Mouse (Mus musculus) ovary, adult 18-20 months (tissue): Measurements from ENCODE around the gene Cap2.

ENCODE experiments used
- DNase-seq: peaks from one replicate; pipeline ENCODE4 v3.0.0; 2022; ENCODE audit warnings: low spot score, mixed read lengths

Cap2 gene

DNA sequence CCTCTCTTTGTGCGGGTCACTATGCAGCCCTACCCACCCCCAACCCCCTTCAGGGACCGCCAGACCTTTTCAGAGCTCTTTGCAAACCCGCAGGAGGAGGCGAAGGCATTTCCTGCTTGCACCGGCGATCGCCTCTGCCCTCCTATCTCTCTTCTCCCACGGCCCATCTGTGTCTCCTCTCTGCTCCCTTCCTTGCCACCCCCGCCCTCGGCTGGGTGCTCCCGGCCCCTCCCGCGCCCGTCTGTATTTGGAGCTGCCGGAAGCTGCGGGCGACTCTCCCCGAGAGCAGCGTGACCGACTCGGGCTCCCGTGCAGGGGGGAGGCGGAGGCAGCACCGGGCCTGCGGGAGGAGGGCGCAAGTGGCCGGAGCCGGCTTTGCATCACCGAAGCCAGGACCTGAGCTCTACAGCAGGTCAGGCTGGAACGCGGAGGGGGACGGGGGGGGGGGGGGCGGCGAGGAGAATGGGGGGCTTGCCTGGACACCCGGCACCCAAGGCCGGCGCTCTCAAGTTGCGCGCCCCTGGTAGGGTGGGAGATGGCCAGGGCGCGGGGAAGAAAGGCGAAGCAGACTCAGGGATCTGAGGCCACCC is at the start of gene Cap2:
Cap2 (plus strand) TSS at position 49 of the 590 bp plus-strand sequence.
- DNase-seq, result peak; percentile 61

DNA sequence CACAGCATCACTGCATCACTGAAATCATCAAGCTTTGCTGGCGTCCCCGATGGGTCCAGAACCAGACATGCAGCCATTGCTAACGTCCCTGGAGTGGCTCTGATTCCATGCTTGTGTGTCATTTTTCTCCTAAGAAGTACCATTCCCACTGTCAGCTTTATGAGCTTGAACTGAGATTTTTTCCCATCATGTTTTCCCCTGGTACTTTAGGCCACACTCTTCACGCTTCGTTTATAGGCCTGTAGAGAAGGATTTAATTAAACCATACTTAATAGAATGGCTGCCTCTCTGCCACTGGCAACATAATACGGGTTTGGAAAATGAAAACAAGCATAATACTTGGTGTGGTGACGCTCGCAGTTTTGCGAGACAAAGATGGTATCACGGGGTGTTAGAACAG is 42.1 kb upstream of the Cap2 start:
- DNase-seq, result no peak

DNA sequence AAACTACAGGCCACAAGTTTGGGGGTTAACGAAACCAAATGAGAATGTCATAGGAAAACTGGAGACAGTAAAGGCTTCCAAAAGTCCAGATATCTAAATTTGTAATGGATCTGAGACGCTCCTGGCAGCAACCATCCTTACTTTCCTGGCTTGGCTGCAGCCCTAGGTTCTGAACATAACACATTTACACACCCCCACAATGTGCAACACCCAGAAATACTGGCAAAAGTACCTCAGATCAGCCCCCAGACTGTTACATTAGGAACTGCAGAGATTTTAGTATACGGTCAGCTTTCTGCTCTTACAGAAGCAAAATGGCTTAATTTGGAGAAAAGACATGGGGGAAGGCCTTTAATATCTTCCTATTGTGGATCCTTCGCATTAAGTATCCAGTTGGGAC is 39.4 kb upstream of the Cap2 start:
- DNase-seq, result no peak

DNA sequence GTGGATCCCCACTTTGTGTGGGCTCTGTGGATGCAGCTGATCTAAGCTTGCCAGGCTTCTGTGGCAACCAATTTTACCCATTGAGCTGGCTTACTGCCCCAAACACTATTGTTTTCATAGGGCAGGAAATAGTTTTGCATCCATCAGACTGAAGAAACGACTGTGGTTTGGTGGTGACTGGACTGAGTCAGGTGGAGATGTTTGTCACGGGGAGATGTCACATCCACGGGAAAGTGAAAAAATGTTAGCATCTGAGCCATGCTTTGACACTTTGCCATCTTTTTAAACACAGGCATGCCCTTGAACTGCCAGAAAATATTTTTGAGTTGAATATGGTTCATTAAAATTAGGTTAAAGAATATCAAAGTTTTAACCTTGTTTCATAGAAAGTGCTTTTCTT is 37.9 kb upstream of the Cap2 start:
- DNase-seq, result no peak

DNA sequence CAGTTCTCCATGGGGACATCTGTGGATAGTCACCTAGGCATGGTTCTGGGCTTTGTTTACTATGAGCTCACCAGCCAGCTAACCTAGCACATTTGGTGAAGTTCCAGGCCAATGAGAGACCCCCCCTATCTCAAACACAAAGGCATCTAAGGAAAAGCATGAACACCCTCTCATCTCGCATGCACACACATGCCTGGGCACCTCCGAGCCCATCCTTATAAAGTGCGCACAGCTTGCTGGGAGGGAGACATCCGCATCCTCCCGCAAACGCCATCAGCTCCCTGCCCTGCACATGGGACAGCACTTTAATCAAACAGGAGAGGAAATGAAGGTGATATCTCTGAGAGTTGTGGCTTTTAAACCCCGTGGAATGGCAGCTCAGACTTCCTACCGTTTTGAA is 33.4 kb upstream of the Cap2 start:
- no peak for DNase-seq

DNA sequence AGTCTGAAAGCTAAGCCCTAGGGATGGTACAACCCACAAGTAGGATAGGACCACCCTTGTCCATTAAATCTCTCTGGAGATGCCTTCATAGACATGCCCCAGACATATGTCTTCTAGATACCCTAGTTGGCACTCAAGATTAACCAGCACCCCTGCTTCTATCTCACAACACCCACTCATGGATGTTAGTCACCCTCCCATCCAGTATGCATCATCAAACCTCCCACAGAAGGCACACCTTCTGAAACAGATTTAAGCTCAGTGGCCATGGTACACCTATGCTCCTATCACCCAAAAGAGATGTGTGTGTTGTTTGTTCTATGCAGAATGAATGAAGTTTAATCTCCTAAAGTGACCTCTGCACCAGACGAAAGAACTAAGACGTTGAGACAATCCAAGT is 32.1 kb upstream of the Cap2 start:
- no peak for DNase-seq

DNA sequence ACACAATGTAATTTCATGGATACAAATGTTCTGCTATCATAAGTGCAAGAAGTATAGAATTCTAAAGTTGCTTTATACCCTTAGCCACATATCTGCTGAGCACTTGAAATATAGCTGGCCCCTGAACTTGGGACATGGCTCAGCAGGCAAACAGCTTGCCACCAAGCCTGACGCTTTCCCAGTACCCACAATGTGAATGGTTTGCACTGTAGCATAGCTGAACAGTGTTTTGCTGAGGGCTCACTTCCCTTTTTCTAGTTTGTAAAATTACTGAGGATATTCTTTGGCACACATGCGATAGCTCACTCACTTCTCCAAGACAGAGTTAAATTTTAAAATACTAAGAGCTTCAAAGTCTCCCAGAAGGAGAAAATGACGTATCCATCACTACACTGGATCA is 20.4 kb upstream of the Cap2 start:
- DNase-seq, result no peak

DNA sequence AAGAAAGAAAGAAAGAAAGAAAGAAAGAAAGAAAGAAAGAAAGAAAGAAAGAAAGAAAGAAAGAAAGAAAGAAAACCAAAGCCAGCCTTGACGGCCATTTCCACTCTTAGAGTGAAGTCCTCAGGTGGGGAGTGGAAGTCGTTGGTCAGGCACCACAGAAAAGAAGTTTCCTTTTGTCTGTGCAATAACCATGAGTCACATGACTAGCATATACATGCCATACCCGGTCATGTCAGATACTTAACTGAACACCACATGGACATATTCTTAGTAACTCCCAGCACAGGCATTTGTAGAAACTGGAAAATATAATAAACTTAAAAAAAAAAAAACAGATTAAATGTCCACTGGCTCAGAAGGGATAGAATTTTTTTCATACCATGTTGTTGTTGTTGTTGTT is 16.0 kb upstream of the Cap2 start:
- no peak for DNase-seq

DNA sequence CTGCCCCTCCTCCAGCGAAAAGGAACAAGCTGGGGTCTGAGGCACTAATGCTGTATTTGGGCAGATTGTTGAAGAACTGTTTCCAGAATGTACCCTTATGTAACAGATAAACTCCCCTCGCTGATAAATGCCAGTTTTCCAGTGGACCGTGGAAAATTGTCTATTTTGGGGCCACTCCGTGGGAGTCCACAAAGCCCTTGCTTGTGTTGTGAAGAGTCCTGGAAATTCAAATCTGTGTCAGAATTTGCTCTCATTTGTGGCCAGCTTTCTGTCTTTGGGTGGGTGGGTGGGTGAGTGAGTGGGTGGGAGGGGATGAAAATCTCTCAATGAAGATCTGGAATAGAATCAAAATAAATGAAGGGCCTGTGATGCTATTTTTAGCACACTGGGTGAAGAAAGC is 13.5 kb upstream of the Cap2 start:
- no peak for DNase-seq

DNA sequence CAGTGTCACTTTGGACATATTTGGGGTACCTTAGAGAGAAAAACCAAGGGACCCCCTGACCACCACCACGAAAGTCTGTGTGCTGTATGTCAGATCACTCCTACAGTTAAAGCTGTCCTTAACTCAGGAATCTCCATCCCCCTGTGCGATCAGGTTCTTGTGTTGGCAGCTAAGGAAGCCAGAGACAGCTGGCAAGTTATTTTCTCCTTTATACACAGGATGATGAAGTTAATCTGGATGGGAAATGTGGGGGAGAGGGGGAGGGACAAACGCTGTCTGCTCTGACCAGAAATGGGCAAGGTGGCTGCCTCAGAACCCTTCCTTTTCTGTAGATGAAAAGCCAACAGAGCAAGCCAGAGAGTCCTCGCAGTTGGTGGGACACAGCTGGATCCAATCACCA is 11.0 kb upstream of the Cap2 start:
- no peak for DNase-seq

DNA sequence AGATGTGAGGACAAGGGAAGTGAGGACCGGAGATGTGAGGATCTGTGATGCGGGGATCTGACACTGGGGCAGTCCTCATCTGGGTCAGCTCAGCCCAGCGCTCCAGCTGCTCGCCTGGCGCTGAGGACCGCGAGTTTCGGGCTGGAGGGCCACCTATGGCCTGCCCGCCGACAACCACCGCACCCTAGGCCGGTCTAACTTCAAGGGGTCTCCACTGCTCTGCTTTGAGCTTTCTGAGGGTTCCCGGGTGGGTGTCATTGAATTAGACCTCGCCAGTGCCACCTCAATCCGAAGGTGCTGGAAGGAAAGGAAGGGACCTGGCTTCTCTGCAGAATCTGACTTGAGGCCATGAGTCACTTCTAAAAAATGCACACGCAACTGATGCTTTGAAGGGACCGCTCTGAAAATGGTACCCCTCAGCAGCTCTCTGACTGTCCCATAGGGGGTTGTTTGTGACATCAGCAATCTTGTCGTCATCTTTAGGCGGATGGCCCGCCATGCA is 793 bp downstream of the Cap2 start:
- DNase-seq, result no peak

DNA sequence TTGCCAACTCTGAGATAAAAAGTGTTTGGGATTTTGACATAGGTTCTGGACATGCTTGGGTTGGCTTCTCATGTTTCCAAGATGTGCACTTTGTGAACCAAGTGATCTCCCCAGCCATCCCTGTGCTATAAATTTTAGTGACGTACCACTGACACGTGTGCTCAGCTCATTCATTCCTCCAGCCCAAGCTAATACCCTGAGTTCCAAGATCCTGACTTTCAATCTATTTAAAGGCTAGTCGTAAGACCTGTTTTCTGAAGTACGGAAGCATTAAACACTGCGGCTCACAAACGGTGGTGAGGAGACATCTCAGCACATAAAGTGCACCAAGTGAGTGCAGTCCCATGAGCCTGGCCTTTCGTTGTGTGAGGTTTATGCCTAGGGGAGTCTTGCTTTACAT is 6.3 kb downstream of the Cap2 start:
- no peak for DNase-seq

DNA sequence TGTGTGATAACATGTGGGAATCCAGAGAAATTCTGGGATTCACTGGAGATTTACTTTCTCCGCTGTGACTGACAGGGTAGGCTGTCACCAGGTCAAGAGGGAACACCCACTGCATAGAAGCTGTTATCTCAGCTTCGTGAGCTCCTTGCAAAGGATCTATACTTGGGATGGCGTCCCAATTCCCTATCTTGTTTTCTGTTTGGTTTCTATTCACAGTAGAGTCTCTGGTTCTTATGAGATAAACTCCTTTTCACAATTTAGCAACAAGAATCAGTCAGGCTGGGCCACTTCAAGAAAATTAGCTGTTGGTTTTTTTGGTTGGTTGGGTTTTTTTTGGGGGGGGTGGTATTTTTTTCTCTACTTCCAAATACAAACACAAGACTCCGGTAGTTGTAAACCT is 7.2 kb downstream of the Cap2 start:
- DNase-seq, result no peak

DNA sequence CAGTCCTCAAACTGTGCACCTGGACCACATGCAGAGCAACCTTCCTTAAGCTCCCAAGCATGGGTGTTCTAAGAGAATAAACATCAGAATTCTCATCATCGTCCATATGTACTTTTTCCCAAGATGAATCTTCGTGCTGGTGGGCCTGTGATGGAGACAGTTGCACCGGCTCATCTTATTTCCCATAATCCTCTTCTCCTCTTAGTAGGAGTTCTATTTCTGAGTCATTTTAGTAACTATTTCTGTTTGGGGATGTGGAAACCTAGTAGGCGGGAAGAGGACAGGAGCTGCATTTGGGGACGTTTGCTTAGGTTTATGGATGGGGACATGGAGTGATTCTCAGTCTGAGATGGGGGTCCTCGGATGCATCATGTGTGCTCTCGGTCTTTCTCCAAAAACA is 8.8 kb downstream of the Cap2 start:
- DNase-seq, result no peak

DNA sequence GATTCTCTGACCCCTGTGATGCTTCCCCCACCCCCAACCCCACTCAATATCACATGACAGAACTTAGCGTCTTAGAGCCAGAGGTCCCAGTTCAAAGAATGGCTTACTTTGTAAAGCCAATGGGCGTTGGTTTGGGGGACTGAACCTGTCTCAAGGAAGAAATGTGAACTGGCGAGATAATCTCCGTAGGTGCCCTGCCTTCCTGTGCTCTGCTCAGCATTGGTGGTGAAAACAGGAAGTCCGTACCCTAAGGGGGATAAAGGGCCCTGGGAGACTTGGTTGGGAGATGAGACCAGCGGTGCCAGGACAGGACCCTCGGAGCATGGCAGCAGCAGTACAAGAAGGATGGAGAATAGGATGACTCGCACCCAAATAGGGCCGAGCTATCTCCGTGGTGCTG is 12.8 kb downstream of the Cap2 start:
- DNase-seq, result no peak

DNA sequence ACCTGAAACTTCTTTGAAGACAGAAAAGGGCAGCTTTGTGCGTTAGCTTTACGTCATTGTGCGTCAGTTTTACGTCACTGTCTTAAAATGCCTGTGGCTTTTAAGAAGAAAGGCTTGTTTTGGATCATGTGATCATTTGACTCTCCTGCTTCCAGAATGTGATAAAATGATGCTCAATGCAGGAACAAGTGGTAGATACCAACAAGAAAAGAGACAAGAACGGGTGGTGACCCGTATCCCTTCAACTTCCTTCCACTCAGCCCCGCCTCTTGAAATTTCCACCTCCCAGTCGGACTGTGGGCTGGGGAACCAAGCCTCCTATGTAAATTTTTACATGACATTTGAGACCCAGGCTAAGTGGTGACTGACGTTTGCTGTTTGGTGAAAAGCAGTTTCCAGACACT is 13.5 kb downstream of the Cap2 start:
- DNase-seq, result no peak

DNA sequence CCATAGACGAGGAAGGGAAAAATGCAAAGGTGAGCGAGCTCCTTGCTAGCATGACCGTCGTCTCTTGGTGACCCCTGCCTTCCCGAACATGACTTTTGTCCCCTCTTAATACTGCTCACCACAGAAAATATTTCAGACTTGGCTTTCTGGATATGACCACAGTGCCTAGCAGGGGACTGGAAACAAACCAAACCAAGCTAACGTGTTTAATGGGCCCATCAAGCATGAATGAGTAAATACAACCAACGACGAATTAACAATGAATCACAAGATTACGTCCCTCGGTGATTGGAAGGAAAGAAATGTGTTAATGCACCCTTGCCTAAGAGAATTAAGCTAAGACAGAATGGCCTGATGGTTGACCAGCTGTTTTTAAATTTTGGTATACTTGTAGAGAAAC is 13.9 kb downstream of the Cap2 start:
- no peak for DNase-seq

DNA sequence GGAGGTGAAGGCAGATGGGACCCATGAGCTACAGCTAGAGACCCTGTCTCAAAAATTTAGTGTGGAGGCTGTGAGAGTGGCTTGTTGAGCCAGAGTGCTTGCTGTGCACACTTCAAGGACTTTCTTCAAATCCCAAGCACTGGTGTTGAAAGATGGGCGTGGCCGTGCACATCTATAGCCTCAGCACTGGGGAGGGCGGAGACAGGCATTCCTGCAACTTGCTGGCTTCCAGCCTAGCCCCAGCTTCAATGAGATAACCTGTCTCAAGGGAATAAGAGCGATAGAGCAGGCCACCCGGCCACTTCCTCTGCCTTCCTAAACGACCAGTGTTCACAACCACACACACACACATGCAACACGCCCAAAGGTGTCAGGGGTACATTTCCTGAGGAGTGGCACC is 14.5 kb downstream of the Cap2 start:
- no peak for DNase-seq

DNA sequence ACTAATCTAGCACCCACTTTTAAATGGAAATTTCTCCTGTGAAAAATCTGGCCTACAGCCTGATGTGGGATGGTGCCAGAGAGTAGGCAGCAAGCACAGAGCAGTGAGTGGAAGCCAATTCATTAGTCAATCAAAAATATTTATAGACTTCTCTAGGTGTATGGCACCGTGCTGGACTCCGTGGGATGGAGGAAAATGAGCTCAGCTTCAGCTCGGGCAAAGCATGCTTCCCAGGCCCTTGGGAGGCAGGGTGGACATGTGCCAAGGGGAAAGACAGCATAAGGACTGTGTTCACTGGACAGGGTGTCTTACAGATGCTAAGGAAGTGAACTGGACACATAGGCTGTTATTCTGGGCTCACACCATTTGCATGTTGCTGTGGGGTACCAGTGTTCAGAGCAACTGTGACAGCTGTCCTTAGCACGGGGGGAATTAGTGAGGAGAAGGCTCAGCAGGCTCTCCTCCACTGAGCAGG is 15.6 kb downstream of the Cap2 start:
- no peak for DNase-seq

DNA sequence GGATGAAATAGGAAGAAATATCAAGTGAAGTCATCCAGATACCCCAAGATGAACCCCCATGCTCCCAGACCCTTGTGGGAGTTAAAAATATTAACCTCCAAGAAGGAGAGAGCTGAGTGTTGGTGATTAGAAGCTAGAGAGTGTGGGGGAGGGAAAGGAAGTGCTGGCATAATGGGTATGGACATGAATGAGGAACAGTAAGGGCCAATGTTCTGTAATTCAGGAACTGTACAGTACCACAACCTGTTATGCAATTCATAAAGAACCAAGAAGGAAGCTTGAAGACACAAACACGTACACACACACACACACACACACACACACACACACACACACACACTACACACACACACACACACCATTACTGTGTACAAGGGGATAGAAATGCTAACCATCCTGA is 19.8 kb downstream of the Cap2 start:
- DNase-seq, result no peak

DNA sequence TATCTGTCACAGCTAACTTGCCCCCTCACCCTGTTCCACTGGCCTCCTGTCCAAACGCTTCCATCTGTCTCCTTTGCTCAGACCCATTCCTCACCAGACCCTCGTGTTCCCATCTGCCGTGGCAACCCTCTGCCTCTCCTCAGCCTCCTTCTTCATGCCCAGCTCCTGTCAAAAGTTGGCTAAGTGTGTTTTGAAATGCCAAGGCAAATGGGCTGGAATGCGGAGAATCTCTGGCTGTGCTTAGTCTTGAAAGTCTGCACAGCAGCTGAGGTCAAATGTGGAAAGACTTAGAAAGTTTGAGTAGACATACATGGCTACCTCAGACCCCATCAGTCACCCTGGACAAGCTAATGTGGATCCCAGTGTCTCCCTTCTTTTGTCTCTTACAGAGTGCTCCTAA is 21.1 kb downstream of the Cap2 start:
- DNase-seq, result no peak

DNA sequence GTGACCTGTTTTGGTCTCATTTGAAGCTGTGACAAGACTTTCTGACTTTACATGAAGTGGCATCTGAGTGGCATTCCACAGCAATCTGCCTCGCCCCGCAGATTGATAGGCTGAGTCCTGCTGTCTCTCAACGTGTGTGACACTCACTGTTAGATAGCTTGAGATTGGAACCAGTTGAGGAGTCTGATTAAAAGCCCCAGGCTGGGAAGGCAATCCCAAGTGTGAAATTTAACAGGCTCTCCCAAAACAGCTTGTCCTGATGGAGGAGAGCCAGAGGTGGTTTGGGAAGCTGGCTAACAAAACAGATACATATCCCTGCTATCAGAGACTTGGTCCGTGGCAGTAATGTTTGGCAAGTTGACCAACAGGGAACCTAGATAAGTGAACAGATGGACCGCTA is 21.6 kb downstream of the Cap2 start:
- no peak for DNase-seq

DNA sequence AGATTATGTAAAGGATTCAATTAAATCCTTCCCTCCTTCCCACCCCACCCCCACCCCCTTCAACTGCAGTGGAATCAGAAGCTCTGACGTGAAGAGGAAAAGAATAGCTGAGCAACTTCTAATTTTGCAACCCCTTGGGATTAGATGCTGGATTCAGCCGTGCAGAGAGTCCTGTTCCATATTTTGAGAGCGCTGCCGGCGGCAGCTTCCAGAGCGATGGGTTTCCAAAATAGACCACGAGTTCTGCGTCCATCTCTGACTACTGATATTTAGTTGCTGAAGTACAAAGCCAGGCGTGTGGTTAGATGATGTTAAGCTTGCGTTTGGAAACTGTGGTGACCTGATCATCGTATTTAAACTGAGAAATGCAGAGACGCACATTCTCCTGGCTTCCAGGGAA is 22.1 kb downstream of the Cap2 start:
- DNase-seq, result no peak
